18 mouse cellular contexts compared by ENCODE assay signal in genomic region chr6:134538805-134539204, GRCm38 (mm10). TPM values are rescaled to one million over a fixed set of nuclear protein-coding genes. Genes with fewer than 3 reads are reported as not detected.
DNase-seq lines count a peak whose midpoint lies in the region; ATAC-seq and TF ChIP-seq lines count a peak whose summit lies in the region.
"Had no signal": no experiment of that assay in that cellular context is flagged by ENCODE, and none has a peak within 500 bp of the region (broad histone marks: within the 10 kb centered on the region; RNA-seq: fewer than 3 reads in every experiment).

No protein-coding gene starts in this region.

- no peak for DNase-seq in forebrain, embryonic 14.5 days (ENCODE audit: low spot score)
- DNase-seq in G1E (ENCODE audit: low spot score), result no peak
- no peak for DNase-seq in frontal cortex, postnatal 14 days (ENCODE audit: low spot score in 2 of 2)
- no peak for DNase-seq in embryo, embryonic 9.5 days (ENCODE audit: extremely low spot score)
- no peak for DNase-seq in Muller cell, postnatal 12 days (ENCODE audit: inconsistent ontology term)
- DNase-seq: adrenal gland, adult 2 months; cerebellum, adult 8-10 months; gastrocnemius, postnatal 14 days; kidney, postnatal 14 days; lung, embryonic 14.5 days; thymus, postnatal 14 days had no signal

- TF ChIP-seq CTCF in G1E (IDR thresholded peaks at IDR 0.05; ENCODE audit: low read depth, low read length), result no peak

- H3K9me3 ChIP-seq in forebrain, embryonic 12.5 days, result no peaks in the 10 kb centered on the region
- no peaks in the 10 kb centered on the region for H3K9me3 ChIP-seq in forebrain, embryonic 14.5 days (replicated peaks; ENCODE audit: control insufficient read depth, low read length)
- H3K9me3 ChIP-seq in G1E (replicated peaks), result peaks cover 2% of the 10 kb centered on the region; the same call in 1 of the 2 replicates
- no peaks in the 10 kb centered on the region for H3K9me3 ChIP-seq in liver, embryonic 16.5 days (replicated peaks; ENCODE audit: control insufficient read depth, low read length)
- H3K9me3 ChIP-seq: heart, embryonic 13.5 days; neural tube, embryonic 15.5 days had no signal

- 0 out of 2 replicates have a peak overlapping the region, but pooled peaks have one; percentile 36 for H3K27ac ChIP-seq in forebrain, embryonic 12.5 days
- no peak overlapping the region for H3K27ac ChIP-seq in forebrain, embryonic 14.5 days (ENCODE audit: low read depth, low read length)
- peak overlapping the region; percentile 16; the same call in 1 of the 2 replicates for H3K27ac ChIP-seq in liver, embryonic 16.5 days (ENCODE audit: low read length)
- H3K27ac ChIP-seq: heart, embryonic 13.5 days; neural tube, embryonic 15.5 days had no signal

- H3K4me2 ChIP-seq in forebrain, embryonic 12.5 days, result no peak overlapping the region
- no peak overlapping the region for H3K4me2 ChIP-seq in forebrain, embryonic 14.5 days (ENCODE audit: low read length)
- H3K4me2 ChIP-seq in liver, embryonic 16.5 days (ENCODE audit: low read depth, low read length), result peak overlapping the region; percentile 48
- H3K4me2 ChIP-seq: heart, embryonic 13.5 days; lung, embryonic 14.5 days; midbrain, embryonic 11.5 days; neural tube, embryonic 15.5 days had no signal

- no peak overlapping the region for H3K4me3 ChIP-seq in forebrain, embryonic 12.5 days (replicated peaks)
- no peak overlapping the region for H3K4me3 ChIP-seq in forebrain, embryonic 14.5 days (ENCODE audit: low read depth, low read length)
- H3K4me3 ChIP-seq in G1E (ENCODE audit: low read depth, low read length), result peak overlapping the region; percentile 64
- H3K4me3 ChIP-seq in liver, embryonic 16.5 days (ENCODE audit: low read depth, low read length), result peak overlapping the region; percentile 31
- H3K4me3 ChIP-seq: heart, embryonic 13.5 days; neural tube, embryonic 15.5 days had no signal

- H3K36me3 ChIP-seq in forebrain, embryonic 12.5 days (replicated peaks), result peaks cover 12% of the 10 kb centered on the region; the same call in 1 of the 2 replicates
- 0 out of 2 replicates have a peak, but pooled peaks cover 6% of the 10 kb centered on the region for H3K36me3 ChIP-seq in forebrain, embryonic 14.5 days (ENCODE audit: control insufficient read depth, insufficient read depth, low read length)
- peaks cover 16% of the 10 kb centered on the region for H3K36me3 ChIP-seq in G1E (replicated peaks)
- H3K36me3 ChIP-seq in liver, embryonic 16.5 days (ENCODE audit: control insufficient read depth, insufficient read depth), result 0 out of 2 replicates have a peak, but pooled peaks cover 3% of the 10 kb centered on the region
- H3K36me3 ChIP-seq: neural tube, embryonic 15.5 days had no signal

- no peaks in the 10 kb centered on the region for H3K27me3 ChIP-seq in forebrain, embryonic 12.5 days
- no peaks in the 10 kb centered on the region for H3K27me3 ChIP-seq in forebrain, embryonic 14.5 days (replicated peaks; ENCODE audit: control insufficient read depth, insufficient read depth, low read length)
- no peaks in the 10 kb centered on the region for H3K27me3 ChIP-seq in G1E (ENCODE audit: insufficient read depth, low read length)
- H3K27me3 ChIP-seq in liver, embryonic 16.5 days (ENCODE audit: control insufficient read depth, insufficient read depth, low read depth, low read length), result no peaks in the 10 kb centered on the region
- H3K27me3 ChIP-seq: heart, embryonic 13.5 days; neural tube, embryonic 15.5 days had no signal

- 94% methylated on average over 4 of the region's 4 CpGs for WGBS in forebrain, embryonic 12.5 days
- 90% methylated on average over 4 of the region's 4 CpGs for WGBS in forebrain, embryonic 14.5 days
- WGBS in liver, embryonic 16.5 days (ENCODE audit: insufficient replicate concordance), result 44% methylated on average over 4 of the region's 4 CpGs

- no peak for ATAC-seq in forebrain, embryonic 12.5 days (ENCODE audit: low FRiP score)
- ATAC-seq in forebrain, embryonic 14.5 days, result no peak
- ATAC-seq in G1E (ENCODE audit: extremely low read depth, insufficient number of reproducible peaks, low FRiP score, poor library complexity, severe bottlenecking), result peak; percentile 43
- ATAC-seq in erythroid progenitor cell, adult 5-6 weeks (replicated peaks; ENCODE audit: low FRiP score, poor library complexity, severe bottlenecking), result peak; percentile 73
- ATAC-seq in liver, embryonic 16.5 days (ENCODE audit: low read depth), result peak; percentile 67
- ATAC-seq: inflammation-experienced regulatory T-cells, adult 6 months had no signal

- no peak overlapping the region for H3K9ac ChIP-seq in forebrain, embryonic 12.5 days
- no peak overlapping the region for H3K9ac ChIP-seq in forebrain, embryonic 14.5 days (ENCODE audit: low read length)
- peak overlapping the region; percentile 39; the same call in 1 of the 2 replicates for H3K9ac ChIP-seq in liver, embryonic 16.5 days (ENCODE audit: low read depth, low read length)
- H3K9ac ChIP-seq: heart, embryonic 13.5 days; lung, embryonic 14.5 days; neural tube, embryonic 15.5 days had no signal

- H3K4me1 ChIP-seq in forebrain, embryonic 12.5 days, result peaks cover 18% of the 10 kb centered on the region
- no peaks in the 10 kb centered on the region for H3K4me1 ChIP-seq in forebrain, embryonic 14.5 days (ENCODE audit: control insufficient read depth, insufficient read depth, low read length)
- H3K4me1 ChIP-seq in G1E (ENCODE audit: insufficient read depth, low read depth, low read length), result peaks cover 59% of the 10 kb centered on the region
- peaks cover 7% of the 10 kb centered on the region for H3K4me1 ChIP-seq in liver, embryonic 16.5 days (ENCODE audit: control insufficient read depth, low read depth, low read length)

RNA-seq across cellular contexts. Expression of gene Lrp6, which starts 28.0 kb away (rescaled TPM):
- polyA plus RNA-seq in forebrain, embryonic 12.5 days (2016; fragmentation: Nextera tagmentation; extraction: Ambion mirVana), result 32.0 and 33.3 TPM in 2 replicates
- polyA plus RNA-seq in forebrain, embryonic 14.5 days (2014; fragmentation: Nextera tagmentation; extraction: Ambion mirVana), result 20.9 TPM in 2 replicates
- 74.3 and 75.2 TPM in 2 replicates for total RNA-seq in G1E (2014; fragmentation: Nextera tagmentation)
- 60.9 and 75.2 TPM in 2 replicates for total RNA-seq in G1E (2017)
- 18.5 and 19.8 TPM in 2 replicates for polyA plus RNA-seq in G1E (2012)
- 8.6 and 14.7 TPM in 2 replicates for total RNA-seq in erythroid progenitor cell, adult 5-6 weeks (2015; ENCODE audit: low replicate concordance)
- total RNA-seq in erythroid progenitor cell, adult 5-6 weeks (2017; ENCODE audit: low replicate concordance), result 6.8 and 8.0 TPM in 2 replicates
- 6.6 and 7.8 TPM in 2 replicates for polyA plus RNA-seq in liver, embryonic 16.5 days (2015; fragmentation: Nextera tagmentation; extraction: Ambion mirVana)

Comparison
In these comparisons a context has a peak if more than half of its experiments do, and no peak if none do; other contexts are left out.
1. ATAC-seq: peak in G1E (single experiment), erythroid progenitor cell, adult 5-6 weeks (single experiment) and liver, embryonic 16.5 days (single experiment); none in forebrain, embryonic 12.5 days (single experiment) and forebrain, embryonic 14.5 days (single experiment).
2. H3K4me3 ChIP-seq: peak in G1E (single experiment) and liver, embryonic 16.5 days (single experiment); none in forebrain, embryonic 12.5 days (single experiment) and forebrain, embryonic 14.5 days (single experiment).